Mouse (Mus musculus): ENCODE data around the gene Abhd2.
A peak's percentile ranks its signal among the peaks of the same experiment; 100 is the strongest.

Gene Abhd2

DNA sequence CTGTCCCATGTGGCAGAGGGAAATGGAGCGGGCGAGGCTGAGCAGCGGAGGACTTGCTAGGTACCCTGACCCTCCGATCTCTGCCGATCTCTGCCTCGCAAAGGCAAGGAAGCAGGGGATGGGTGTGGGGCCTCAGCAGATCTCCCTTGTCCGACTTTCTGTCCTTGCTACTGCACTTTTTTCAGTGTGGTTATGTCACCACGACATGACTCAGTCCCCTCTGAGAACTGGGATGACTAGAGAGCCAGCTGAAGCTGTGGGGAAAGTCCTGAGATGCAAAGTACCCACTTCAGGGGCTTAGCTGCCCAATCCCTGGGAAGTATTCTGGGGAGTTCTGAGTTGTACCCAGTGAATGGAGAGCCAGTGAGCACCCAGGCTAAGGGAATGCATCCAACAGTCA, 114.1 kb downstream of the Abhd2 start:
- no peak for DNase-seq

- no peak for DNase-seq
These were observed 115.0 kb downstream of the Abhd2 start for GRCm38 (mm10) chr7:79387991-79388390.

- no peak for DNase-seq
These were observed 115.7 kb downstream of the Abhd2 start for GRCm38 (mm10) chr7:79388671-79389206.

GRCm38 (mm10) chr7:79390141-79390708, 117.2 kb downstream of the Abhd2 start:
- DNase-seq, result no peak

DNA sequence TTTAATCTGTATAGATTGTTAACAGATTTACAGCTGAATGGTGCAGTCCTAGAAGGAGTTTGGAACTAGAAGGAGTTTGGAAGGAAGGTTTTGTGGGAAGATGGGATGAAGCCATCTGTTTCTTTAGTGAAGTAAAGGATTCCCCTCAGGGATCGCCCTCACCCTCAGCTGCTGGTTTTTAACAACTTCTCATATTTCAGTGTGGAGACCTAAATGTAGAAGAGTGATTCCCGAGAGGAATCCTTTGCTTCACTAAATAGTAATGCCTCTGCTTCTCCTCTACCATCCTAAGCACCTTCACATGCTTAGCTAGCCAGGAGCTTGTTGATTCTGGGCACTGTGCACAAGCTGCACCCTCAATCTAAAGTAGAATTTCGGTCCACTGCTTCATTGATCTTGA, 118.5 kb downstream of the Abhd2 start:
- DNase-seq, result no peak

- peak; percentile 96 for DNase-seq
These were observed 119.1 kb downstream of the Abhd2 start, which contains the start of gene Fanci for GRCm38 (mm10) chr7:79391883-79392649. Fanci (plus strand) TSS chr7:79391929.

- no peak for DNase-seq
These were observed 120.0 kb downstream of the Abhd2 start for GRCm38 (mm10) chr7:79392860-79393513.

- DNase-seq, result no peak
These were observed 120.9 kb downstream of the Abhd2 start for GRCm38 (mm10) chr7:79393924-79394323.

DNA sequence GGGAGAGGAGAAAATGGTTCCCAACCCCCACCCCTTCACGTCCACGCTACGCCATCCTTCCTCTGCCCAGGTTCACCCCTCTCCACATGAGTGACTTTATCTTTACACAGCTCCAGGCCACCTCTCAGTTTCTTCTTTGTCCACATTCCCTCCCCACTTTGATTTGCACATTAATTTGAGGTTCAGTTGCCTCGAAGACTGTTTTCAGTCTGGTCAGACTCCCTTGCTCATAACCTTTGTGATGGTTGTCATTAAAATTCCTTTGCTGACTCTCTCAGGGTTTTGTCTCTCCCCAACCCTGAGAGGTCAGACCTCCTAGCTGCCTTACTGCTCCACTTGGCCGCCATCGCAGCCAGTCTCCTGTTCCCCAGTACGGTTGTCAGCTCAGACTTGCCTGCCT, 121.7 kb downstream of the Abhd2 start:
- no peak for DNase-seq

DNA sequence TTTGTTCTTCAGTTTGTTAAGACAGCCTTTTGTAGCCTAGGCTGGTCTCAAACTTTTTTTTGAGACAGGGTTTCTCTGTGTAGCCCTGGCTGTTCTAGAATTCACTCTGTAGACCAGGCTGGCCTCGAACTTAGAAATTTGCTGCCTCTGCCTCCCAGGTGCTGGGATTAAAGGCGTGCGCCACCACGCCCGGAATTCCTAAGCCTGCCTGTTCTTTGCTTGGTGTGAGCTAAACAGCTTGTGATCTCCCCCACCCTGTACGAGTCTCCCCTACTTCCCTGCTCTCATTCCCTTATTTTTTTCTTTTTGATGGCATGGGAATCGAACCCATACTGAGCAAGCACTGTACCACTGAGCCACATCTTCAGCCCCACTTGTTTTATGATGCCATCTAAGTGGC, 122.2 kb downstream of the Abhd2 start:
- DNase-seq, result no peak

DNA sequence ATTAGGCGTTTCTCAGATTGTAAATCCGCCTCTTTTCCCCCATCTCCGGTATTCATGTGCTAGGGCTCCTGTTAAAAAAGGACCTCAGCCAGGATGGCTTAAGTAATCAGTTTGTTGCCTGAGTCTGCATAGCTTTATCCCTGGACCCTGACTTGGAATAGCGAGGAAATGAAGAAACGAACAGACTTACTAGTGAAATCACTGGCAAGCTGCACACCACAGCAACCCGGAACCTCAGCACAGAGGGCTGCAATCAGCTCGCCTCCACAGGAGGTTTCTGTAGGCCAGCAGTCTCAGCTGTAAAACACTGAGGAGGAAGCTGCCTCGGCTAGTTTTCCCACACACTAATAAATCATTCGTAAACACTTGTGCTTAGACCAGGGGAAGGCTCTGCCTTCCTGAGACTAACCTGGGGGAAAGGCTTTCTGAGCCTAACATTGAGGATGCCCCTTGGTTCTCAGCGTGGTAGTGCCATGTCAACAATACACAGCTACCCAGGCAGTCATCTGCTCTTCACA, 124.5 kb downstream of the Abhd2 start:
- DNase-seq, result no peak

- DNase-seq, result no peak
These were observed 125.4 kb downstream of the Abhd2 start for GRCm38 (mm10) chr7:79398426-79398825.

GRCm38 (mm10) chr7:79398971-79399370, 126.0 kb downstream of the Abhd2 start:
- DNase-seq, result no peak

DNA sequence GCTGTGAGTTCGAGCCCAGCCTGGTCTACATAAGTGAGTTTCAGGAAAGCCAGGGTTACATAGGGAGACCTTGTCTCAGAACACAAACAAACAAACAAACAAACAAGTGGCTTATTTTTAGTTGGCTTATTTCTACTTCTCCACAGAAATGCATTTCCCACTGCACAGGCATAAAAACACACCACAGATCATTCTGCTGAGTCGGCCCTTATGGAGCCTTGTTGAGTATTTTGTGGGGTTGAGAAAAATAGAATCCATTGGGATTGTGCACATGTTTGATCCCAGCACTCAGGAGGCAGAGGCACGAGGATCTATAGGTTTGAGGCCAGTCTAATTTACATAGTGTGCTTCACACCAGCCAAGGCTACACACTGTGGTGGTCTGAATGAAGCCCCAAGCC, 127.3 kb downstream of the Abhd2 start:
- no peak for DNase-seq

GRCm38 (mm10) chr7:79414449-79415375, 141.7 kb downstream of the Abhd2 start:
- no peak for DNase-seq
